Mouse (Mus musculus) ES-Bruce4 (cell line): ENCODE measurements around the gene Gm12355. TPM values are rescaled to one million over a fixed set of nuclear protein-coding genes. Genes with fewer than 3 reads are reported as not detected.

Experiments
- H3K27ac ChIP-seq: 2 replicates; pipeline ENCODE4 v1.5.1; 2012; ENCODE audit warnings: low read length, inconsistent platforms; ENCODE audit not compliant: insufficient read depth
- H3K27me3 ChIP-seq: 2 replicates; pipeline ENCODE4 v1.6.1; 2012; ENCODE audit warnings: mild to moderate bottlenecking, low read length, inconsistent platforms; ENCODE audit not compliant: control insufficient read depth, poor library complexity, insufficient read depth, severe bottlenecking
- H3K36me3 ChIP-seq: 2 replicates; pipeline ENCODE4 v1.6.1; 2012; ENCODE audit warnings: inconsistent platforms, mild to moderate bottlenecking, low read length, moderate library complexity; ENCODE audit not compliant: control insufficient read depth, poor library complexity, insufficient read depth, severe bottlenecking
- H3K4me1 ChIP-seq: one replicate; pipeline ENCODE4 v1.8.1; 2011; ENCODE audit warnings: low read length; ENCODE audit not compliant: control insufficient read depth, insufficient read depth
- H3K4me3 ChIP-seq: 2 replicates; pipeline ENCODE4 v1.5.1; 2011; ENCODE audit warnings: low read depth, mild to moderate bottlenecking, low read length
- H3K9ac ChIP-seq: 2 replicates; pipeline ENCODE4 v1.6.1; 2012; ENCODE audit warnings: low read depth, mild to moderate bottlenecking, inconsistent platforms; ENCODE audit not compliant: poor library complexity, severe bottlenecking
- H3K9me3 ChIP-seq: replicated peaks from 2 replicates; pipeline ENCODE4 v1.6.1; 2012; ENCODE audit warnings: mild to moderate bottlenecking, low read length, inconsistent platforms; ENCODE audit not compliant: control insufficient read depth, poor library complexity, insufficient read depth, severe bottlenecking
- CTCF ChIP-seq: IDR thresholded peaks from one replicate; pipeline ENCODE4 v1.8.1; 2011; ENCODE audit warnings: low read depth, low read length
- EP300 ChIP-seq: IDR thresholded peaks from 2 replicates; pipeline ENCODE4 v1.6.1; 2011; ENCODE audit warnings: low read depth, low read length; ENCODE audit not compliant: insufficient read depth
- POLR2A ChIP-seq: IDR thresholded peaks from one replicate; pipeline ENCODE4 v1.8.1; 2011; ENCODE audit warnings: low read length; ENCODE audit not compliant: insufficient read depth
- polyA plus RNA-seq: library from polyadenylated mRNA; stranded (reverse); fragments of >200 nt; gene quantifications from 2 replicates; pipeline ENCODE4 v1.2.4, GENCODE M21; 2011; ENCODE audit warnings: low read depth; ENCODE audit not compliant: missing spikeins, insufficient read depth, insufficient read length

Gene Gm12355
- polyA plus RNA-seq, 1 experiment: 53.5 TPM

GRCm38 (mm10) chr11:98586087-98586891, 39.2 kb downstream of the Gm12355 start:
- TF ChIP-seq POLR2A: no peak
- TF ChIP-seq CTCF: no peak
- TF ChIP-seq EP300: no peak
- Histone ChIP-seq H3K9ac (peak overlapping the region; percentile 75), H3K27me3 (no peaks in the 10 kb centered on the region), H3K36me3 (peaks cover 9% of the 10 kb centered on the region), H3K4me1 (no peaks in the 10 kb centered on the region), H3K9me3 (no peaks in the 10 kb centered on the region), H3K4me3 (peak overlapping the region; percentile 75), H3K27ac (no peak overlapping the region)

- H3K9ac ChIP-seq: no peak overlapping the region
Measured at GRCm38 (mm10) chr11:98584629-98585177, 40.8 kb downstream of the Gm12355 start.

DNA sequence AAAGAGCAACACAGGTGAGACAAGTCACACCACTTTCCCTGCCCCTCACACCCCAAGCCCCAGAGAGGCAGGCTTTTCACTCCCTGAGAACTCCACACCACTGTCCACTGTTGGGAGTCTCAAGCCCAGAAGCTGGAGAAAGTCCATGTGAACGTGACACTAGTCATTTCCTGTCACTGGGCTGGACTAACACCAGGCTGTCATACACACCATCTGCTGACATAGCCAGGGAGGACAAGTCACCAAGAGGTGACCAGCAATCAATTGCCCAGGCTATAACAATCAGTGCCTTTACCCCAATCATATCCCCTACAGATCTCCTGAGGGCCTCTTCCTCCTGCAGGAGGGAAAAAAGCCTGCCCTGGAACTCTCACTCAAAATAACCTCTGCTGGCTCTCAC, 41.3 kb downstream of the Gm12355 start:
- peaks cover 8% of the 10 kb centered on the region for H3K4me1 ChIP-seq
- no peak overlapping the region for H3K27ac ChIP-seq
- peaks cover 9% of the 10 kb centered on the region for H3K36me3 ChIP-seq

More at GRCm38 (mm10) chr11:98584629-98585177, 40.8 kb downstream of the Gm12355 start:
- H3K9me3 ChIP-seq: no peaks in the 10 kb centered on the region
- no peak overlapping the region for H3K27ac ChIP-seq
- TF ChIP-seq POLR2A (no peak), CTCF (no peak), EP300 (no peak)
- H3K4me3 ChIP-seq: no peak overlapping the region
- peaks cover 8% of the 10 kb centered on the region for H3K4me1 ChIP-seq
- no peaks in the 10 kb centered on the region for H3K27me3 ChIP-seq
- H3K36me3 ChIP-seq: peaks cover 9% of the 10 kb centered on the region

DNA sequence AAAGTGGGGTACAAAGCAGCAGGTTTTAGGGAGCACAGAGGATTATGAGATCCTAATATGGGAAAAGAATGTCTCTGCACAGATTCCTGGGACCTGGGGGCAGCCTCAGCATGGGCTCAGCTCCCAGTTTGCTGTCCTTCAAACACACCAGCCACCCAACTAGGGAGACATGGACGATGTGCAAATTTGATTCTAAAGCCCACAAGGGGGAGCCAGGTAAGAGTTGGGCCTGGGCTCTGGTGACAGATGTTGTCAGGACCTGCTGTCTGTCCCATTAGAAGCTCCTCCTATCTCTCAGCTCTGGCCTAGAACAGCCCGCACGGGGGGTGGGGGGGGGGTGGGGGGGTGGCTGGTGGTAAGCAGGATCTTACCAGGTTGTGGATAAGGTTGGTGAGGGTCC, 41.9 kb downstream of the Gm12355 start:
- Histone ChIP-seq H3K27me3 (no peaks in the 10 kb centered on the region), H3K27ac (no peak overlapping the region), H3K36me3 (peaks cover 9% of the 10 kb centered on the region), H3K4me1 (peaks cover 8% of the 10 kb centered on the region), H3K9ac (no peak overlapping the region), H3K9me3 (no peaks in the 10 kb centered on the region), H3K4me3 (no peak overlapping the region)
- TF ChIP-seq EP300: no peak
- peak; percentile 38 for TF ChIP-seq CTCF

More for the DNA sequence above, 41.3 kb downstream of the Gm12355 start:
- no peak overlapping the region for H3K4me3 ChIP-seq
- H3K27me3 ChIP-seq: no peaks in the 10 kb centered on the region
- no peak for TF ChIP-seq EP300
- no peak for TF ChIP-seq POLR2A
- no peak for TF ChIP-seq CTCF
- no peak overlapping the region for H3K9ac ChIP-seq
- H3K9me3 ChIP-seq: no peaks in the 10 kb centered on the region

GRCm38 (mm10) chr11:98583265-98583552, 42.3 kb downstream of the Gm12355 start:
- Histone ChIP-seq H3K36me3 (peaks cover 9% of the 10 kb centered on the region), H3K4me3 (no peak overlapping the region), H3K4me1 (peaks cover 8% of the 10 kb centered on the region), H3K27me3 (no peaks in the 10 kb centered on the region), H3K27ac (no peak overlapping the region), H3K9me3 (no peaks in the 10 kb centered on the region), H3K9ac (no peak overlapping the region)
- no peak for TF ChIP-seq POLR2A
- TF ChIP-seq EP300: no peak
- TF ChIP-seq CTCF: no peak

GRCm38 (mm10) chr11:98582551-98583264, 42.8 kb downstream of the Gm12355 start:
- Histone ChIP-seq H3K4me3 (no peak overlapping the region), H3K9ac (no peak overlapping the region), H3K27ac (no peak overlapping the region), H3K36me3 (peaks cover 9% of the 10 kb centered on the region), H3K9me3 (no peaks in the 10 kb centered on the region), H3K27me3 (no peaks in the 10 kb centered on the region), H3K4me1 (peaks cover 8% of the 10 kb centered on the region)
- TF ChIP-seq EP300 (no peak), POLR2A (no peak), CTCF (no peak)
